Mouse (Mus musculus): ENCODE results near the gene Kazn.
A peak's percentile ranks its signal among the peaks of the same experiment; 100 is the strongest.

Kazn gene

DNA sequence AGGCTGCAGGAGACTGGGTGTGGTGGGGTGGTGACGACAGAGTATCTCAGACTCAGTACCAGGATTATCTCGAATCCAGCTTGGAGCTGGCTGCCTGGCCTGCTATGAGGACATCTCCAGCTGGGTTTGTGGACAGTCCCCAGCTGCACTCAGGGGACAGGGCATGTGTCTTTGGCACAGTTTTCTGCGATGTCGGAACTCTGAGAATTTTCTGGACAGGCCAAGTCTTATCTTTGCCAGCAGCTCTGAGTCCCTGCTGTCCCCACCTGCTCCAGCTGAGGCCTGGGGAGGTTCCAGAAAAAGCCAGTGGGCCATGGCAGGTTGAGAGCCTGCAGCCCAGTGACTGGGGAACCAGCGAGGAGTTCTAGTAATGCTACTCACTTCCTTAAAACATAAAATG lies 82.7 kb downstream of the Kazn start:
- DNase-seq: no peak

DNA sequence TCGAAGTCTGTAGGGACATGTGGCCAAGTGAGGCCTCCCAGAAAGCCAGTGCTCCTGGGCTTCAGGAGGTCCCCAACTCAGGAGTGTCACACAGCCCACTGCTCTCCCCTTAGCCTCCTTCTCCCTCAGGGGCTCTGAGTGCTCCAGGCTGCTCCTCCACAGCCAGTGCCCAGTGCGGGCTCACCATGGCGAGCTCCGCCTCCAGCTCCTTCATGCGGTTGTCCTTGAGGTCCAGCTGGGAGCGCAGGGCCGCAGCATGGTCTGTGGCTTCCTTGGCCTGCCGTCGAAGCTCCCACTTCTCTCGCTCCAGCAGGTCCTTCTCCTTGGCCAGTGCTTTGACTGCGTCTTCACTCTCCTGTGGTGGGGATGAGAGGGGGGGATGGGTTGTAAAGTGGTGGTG lies 85.0 kb downstream of the Kazn start:
- DNase-seq: no peak

DNA sequence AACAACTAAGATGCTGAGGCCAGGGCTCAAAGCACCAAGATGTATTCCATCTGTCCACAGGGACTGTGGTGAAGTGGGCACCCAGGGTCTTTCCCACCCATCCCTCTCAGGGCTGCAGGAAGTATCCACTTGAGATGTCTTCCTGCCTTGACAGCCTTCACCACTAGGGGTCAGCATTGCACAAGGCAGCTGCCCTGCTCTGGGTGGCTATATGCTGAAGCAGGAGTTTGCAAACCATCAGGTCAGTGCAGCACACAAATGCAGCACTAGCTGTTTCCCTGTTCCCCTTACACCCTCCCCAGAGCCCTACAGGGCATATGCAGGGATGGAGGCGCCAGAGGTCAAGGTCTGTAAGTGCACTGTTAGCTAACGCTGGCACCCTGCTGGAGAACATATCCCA lies 85.7 kb downstream of the Kazn start:
- DNase-seq: peak; percentile 83

DNA sequence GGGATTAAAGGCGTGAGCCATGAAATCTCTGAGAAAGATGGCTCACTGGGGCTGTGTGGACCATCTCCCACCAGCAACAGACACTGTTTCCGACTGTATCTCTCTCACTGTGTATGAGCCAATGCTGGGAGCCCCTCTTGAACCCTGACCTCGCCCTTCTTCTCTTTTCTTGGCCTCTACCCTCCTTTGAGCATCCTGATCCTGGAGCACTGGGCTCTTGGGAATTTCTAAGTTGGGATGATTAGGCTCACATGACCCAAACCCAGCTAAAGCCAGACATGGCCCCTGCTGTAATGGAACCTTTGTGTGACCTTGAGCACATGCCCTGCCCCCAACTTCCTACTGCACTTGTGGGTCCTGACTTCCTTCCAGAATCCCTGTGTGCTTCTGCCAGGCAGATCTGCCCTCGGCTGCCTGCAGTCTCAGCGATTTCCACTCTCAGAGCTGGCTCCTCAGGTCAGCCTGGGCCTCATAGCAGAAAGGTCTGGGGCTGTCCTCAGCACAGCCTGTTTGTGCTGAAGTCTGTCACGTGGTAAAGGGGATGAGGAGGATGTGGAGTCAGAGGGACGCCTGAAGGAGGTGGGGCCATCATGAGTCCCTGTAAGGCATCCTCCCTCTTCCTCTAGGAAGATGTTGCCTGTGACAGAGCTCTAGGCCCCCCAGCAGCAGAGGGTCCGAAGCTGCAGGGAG lies 86.3 kb downstream of the Kazn start:
- DNase-seq: peak; percentile 14

DNA sequence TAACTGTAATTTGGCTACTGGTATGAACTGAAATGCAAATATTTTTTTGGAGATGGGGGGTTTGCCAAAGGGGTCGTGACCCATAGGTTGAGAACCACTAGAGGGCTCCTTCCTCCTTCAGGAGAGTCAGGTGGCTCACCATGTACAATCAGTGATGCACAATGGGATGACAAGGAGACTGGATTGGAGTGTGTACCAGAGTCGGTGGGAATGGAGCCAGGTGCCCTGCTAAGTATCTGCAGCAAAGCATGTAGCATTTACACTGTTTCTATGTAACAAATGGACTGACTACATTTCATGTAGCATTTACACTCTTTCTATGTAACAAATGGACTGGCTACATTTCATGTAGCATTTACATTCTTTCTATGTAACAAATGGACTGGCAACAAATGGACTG lies 89.1 kb downstream of the Kazn start:
- no peak for DNase-seq

DNA sequence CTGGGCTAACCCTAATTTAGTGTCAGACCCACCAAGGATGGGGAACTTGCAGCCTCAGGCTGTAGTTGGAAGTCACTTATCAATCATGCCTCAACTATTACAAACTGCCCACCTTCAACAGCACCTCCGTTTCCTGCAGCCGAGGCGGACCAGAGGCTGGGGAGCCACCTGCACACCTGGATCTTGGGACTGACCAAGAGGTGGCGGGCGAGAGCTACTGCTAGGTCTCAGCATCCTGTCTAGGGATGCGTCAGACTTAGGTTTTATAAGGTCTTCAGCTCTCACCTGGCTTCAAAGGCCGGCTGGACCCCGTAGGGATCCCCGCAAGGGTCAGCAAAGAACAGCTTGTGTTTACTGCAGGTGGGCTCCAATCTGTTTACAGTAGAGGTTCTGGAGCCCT lies 90.0 kb downstream of the Kazn start:
- no peak for DNase-seq

DNA sequence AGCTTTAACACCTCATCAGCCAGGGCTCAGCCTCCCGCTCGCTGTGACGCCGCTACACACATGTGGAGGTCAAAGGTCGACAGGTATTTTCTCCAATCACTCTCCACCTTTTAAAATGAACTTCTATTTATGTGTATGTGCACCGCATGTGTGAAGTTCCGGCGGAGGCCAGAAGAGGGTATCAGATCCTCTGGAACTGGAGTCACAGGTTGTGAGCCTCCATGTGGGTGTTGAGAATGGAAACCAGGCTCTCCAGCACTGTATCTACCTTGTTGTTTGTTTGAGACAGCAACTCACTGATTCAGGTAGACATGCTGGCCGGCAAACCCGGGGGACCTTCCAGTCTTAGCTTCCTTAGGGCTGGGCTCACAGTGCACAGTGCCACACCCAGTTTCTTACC lies 91.5 kb downstream of the Kazn start:
- DNase-seq: no peak

DNA sequence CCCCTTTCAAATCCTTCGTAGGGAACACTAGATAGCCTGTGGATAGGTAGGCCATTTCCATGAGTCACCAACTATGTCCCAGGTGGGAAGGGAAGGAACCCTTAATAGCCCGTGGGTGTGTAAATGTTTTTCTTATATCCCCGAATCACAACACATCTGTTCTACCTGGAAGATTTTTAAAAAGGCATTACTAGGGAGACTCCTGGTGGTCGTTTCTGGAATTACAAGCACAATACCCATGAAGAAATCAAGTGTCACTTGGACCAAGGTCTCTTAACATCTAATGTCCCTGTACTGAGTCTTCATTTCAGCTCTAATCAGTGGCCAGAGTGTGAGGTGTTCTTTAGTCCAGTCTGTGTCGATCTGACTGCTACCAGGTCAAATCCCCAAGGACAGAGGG lies 95.1 kb downstream of the Kazn start:
- DNase-seq: no peak

DNA sequence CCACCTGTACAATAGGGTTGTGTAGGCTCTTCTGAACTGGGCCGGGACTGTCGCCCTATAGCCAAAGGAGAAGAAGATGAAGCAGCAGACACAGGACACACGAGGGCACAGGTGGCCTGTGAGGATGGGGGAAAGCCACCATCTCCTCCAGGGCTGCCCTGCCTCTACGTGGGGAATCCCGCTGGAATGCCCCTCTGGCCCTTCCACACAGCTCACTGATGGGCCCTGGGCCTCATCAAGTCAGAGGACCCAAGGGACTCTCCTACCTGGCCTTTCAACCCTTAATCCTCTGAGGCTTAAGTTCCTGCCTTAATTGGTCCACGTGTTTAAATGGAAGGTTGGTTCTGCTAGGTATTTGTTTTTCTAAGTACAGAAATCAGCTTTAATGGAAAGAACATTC lies 95.9 kb downstream of the Kazn start:
- no peak for DNase-seq

DNA sequence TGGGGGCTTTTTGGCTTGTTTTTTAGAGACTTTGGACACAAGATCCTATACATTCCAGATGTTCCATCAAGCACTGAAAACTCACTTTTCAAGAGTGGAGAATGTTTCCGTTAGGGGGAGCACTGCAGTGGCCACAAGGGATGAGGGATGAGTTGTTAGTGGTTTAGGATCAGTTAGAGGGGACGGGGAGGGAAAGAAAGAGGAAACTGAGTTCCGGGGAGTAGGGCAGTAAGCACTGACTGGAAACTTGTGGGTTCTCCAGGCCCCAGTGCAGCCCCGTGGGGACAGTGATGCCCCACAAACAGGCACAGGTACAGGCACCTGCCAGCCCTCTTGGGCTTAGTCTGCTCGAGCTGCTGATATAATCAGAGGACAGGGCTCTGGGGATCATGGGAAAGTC lies 99.5 kb downstream of the Kazn start:
- DNase-seq: no peak

DNA sequence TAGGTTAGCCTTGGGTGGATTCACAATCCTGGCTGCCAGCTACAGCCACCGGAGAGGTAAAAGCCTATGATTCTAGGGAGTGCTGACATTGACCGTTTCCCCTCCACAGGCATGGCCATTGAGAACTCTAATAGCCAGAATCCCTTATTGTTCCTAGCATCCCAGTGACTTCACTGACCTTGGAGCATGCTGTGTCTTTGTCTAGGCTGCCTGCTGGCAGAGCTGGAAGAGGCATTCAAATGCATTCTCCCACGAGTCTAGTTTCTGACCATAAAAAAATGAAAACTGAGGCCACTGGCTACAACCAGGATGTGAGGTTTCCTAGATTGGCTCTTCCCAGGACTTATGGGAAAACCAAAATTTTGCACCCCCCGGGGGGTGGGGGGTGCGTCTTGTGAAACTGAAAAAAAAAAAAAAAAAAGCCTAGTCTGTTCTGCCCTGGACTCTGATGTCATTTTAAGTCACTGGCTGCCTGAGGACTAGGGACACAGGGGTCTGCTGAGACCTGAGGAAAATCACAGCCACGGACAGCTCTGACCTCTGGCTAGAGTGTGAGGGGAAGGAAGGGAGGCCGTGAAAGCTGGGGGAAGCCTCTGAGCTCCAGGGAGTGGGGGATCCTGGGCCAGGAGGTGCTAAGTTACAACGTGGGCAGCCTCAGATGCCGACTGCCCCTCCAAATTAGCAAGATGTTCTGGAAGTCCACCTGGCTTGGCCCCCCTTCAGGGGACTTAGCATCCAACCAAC lies 100.7 kb downstream of the Kazn start:
- no peak for DNase-seq

DNA sequence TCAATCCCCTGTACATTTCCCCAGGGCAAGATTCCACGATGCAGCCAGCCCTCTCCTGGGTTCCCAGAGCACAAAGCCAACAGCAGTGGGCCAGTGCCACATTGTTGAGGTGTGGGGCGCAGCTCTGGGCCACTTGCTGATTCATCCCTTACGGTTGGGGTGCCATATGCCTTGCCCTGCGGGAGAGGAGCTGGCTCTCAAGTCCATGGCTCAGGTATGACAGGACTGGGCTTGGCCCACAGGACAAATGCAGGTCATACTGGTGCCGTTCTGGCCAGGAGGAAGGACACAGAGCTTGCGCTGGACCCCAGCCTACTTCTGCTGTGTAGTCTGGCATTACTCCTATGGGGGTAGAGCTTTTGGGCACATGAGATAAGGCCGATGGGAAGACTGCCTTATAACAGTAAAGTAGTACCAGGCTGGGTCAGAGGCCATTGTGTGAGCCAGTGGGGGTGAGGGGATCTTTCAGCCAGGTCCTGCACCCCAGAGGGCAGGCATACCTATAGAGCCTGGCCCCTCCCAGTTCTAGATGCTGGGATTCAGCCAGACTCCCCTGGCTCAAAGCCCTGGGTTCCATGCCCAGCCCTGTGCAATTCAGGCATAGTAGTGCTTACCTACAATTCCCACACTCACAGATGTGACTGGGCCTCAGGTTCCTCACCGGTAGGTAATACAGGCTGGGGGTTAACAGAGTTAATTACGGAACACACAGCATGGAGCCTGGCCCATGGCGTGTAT lies 102.3 kb downstream of the Kazn start:
- DNase-seq: no peak

DNA sequence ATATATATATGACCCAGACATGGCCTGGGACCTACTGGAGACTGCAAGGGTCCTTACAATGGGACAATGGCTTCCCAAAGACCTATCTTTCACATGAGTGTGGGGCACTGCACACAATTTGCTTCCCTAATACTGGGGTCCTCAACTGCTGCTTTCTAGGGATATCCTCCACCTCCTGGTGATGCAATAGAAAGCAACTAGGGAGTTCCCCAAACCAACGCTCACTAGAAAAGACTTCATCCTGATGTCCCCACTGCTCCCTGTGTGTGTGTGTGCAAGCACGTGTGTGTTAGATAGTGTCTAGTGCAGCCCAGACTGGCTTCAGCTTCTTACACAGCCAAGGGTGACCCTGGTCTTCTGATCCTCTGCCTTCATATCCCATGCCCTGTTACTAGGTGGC lies 103.7 kb downstream of the Kazn start:
- DNase-seq: no peak

DNA sequence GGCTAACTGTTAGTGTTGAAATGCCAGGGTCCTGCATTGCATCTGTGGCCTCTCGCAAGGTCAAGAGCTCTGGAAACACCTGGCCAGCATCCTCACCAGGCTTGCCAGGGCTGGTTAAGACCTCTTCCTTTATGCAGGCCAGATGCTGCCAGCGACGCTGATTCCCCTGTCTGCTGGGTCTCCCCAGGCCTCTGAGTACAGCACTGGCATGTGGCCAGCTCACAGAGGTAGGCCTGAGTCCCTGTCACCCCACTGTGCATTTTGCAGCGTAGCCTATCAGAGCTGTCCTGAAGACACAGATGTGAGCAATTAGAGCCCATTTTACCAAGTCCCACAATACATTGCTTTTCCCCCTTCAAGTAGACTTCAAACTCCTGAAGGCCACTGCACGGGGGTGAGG lies 109.0 kb downstream of the Kazn start:
- no peak for DNase-seq

DNA sequence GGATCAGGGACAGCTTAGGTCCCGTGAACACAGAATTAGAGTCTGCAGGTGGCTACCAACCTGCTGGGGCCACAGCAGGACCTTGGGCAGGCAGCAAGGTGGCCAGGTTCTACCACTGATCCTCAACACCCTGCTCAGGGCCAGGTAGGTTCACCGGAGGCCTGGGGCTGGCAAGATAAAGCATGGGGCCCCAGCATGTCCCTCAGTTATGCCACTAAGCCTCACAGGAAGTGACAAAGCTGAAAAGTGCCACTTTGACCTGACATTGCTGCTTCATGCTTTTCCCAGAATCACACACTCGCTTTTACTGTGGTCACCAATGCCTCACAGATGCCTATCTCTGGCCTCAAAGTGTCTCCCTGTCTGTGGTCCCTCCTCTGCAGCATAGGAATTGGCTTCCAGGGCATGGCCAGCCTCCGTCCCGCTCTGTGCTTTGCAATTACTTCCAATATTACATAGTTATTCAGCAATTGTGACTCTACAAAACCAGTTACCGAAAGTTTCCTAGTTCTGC lies 111.9 kb downstream of the Kazn start:
- no peak for DNase-seq

DNA sequence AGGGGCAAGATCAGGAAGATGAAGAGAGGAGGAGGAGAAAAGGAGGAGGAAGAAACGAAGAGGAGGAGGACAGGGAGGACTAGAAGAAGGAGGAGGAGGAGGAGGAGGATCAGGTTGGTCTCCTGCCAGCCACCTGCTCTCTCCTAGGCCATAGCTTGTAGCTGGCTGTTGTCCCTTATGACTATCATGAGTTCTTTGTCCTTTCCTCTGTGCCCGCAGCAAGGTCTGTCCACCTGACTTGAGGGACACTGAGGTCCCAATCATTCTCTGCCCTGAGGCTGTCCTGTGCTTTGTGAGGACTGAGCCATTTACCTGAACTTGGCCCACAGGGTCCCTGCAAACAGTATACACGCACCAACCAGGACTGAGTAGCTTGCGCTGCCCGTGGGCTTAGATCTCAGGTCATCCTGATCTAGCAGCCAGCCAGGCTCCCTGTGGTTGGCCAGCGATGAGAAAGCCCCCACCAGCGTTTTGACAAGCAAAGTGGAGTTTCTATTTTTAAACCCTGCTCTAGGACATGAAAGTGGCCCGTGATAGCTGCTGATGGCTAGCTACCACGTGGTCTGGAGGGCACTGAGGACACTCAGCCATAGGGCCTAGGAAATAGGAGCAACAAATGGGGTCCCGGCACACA lies 112.4 kb downstream of the Kazn start:
- DNase-seq: no peak

DNA sequence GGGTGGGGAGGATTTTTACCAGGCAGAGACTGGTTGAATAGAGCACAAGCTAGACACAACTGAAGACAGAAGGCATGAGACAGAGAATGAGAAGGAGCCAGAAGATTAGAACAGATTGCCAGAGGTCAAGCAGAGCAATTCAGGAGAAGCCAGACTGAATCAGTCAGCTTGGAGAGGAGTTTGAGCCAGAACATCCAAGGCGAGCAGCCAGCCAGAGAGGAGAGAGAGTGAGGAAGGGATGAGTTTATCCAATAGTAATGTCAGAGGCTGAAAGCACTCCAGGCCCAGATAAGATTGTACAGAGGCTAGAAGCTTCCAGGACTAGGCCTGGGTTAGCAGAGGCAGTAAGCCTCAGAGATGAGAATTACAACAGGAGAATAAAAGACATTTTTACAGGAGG lies 118.0 kb downstream of the Kazn start:
- no peak for DNase-seq

DNA sequence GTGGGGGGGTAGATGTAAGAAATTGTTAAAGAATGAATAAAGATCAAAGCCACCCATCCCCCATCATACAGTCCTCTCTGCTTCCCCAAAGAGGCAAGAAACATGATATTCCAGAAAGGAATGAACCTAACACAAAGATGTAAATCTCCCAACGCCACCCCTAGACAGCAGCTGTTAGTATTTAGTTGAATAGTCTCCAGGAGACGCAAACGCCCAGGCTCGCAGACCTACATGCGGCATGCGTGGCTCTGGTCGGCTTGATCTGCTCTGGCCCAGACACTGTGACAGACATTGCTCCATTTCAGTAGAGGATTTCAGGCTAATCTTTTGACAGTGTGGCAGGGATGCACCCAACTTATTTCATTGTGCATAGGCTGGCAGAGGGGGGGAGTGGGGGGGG lies 120.7 kb downstream of the Kazn start:
- no peak for DNase-seq

DNA sequence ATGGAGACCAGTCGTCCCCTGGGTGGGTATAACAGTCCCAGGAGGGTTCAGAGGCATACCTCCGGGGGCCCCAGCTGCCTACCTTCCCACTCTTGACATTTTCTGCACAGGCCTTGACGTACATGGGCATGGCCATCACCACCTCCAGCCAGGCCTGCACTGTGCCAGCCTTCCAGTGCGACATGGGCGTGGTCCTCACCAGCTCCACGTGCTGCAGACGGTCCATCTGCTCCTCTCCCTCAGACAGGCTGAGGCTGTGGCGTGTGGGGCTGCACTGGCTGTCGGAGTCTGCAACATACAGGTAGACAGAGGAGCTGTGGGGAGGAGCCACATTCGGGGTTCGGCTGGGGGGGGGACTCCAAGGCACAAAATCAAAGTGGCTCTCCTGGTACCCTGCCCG lies 121.2 kb downstream of the Kazn start:
- DNase-seq: no peak

DNA sequence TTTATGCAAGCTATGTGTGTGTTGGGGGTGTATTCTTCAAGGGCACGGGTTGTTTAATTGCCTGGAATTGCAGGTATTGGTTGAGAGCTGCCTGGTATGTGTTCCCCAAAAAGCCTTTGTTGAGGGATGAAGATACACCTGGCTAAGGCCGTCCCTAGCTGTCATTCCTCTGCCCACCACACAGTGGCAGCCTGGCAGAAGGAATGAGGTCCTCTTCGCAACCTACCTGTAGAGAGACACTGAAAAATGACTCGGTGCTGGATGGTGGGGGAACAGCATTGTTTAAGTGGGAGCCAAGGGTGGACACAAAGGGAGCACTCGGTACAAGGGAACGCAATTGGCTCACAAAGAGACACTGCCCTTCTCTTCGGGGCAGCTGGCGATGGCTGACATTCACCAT lies 125.9 kb downstream of the Kazn start:
- DNase-seq: no peak

DNA sequence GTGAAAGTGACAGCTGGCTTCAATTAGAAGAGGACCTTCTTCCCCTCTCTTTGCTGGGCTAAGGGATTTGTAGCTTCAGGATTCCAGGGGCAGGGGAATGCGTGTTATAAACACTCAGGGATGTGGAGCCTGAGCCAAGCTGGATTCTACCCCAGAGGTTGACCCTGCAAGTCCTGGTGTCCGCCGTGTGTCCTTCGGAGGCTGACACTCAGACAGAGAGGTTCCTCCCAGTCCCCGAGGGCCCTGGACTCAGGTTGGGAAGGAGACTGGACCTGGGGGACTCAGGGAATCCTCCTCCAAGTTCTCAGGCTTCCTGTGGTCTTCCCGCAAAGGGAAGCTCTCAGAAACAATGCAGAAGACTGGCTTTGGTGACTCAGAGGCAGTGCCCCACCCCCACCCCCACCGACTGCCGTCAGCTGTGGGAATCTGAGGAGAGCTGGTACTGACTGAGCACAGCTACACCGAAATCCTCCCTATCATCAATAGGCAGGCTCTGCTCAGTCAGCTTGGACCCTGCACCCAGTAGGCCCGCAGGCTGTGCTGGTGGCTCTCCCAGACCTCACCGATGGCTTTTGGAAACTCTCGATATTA lies 136.0 kb downstream of the Kazn start:
- DNase-seq: no peak

DNA sequence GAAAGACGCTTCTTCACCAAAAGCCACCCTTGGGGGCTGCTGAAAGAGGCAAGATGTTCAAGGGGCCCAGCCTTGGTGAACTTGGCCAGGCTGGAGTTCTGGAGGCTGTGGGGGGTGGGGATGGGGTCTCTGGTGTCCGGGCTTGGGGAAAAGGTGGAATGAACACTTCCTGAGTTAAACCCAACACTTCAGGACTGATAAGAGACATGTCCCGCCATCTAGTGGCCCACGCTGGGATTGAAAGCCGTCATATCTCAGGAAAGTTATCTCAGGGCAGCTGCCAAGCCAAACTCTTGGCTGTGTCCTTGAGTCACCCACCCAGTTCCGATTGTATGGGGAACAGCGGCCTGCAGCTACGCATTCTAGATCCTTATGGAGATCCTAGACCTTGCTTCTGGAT lies 140.9 kb downstream of the Kazn start:
- DNase-seq: peak; percentile 68

DNA sequence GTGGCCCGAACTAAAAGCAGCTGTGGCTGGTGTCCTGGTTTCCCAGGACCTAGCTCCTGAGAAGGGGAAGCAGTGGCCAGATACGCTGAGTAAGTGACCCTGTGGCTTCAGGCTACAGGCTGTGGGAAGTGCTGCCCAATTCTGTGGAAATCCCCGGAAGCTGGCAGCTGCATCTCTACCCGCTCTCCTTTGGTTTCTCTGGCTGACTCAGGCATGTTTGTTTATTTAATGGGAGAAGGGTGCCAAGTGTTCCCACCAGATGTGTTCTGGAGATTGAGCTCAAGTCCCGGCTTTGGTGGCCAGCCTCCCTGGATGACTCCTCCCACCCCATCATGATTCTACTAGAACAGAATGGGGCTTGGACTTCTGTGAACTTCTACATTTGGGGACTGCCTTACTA lies 141.3 kb downstream of the Kazn start:
- DNase-seq: no peak

Data from liver (tissue).